Mouse (Mus musculus) liver, embryonic 14.5 days (tissue): ENCODE data around the gene Prdm11. TPM values are rescaled to one million over a fixed set of nuclear protein-coding genes. Genes with fewer than 3 reads are reported as not detected.

Experiments used
- ATAC-seq: fragments of 200-750 bp; cut with Nextera tagmentation; 2 replicates; pipeline ENCODE4 v1.8.0; 2017; ENCODE audit warnings: moderate number of reproducible peaks, mild to moderate bottlenecking, moderate library complexity; ENCODE audit not compliant: insufficient read depth
- DNase-seq, 3 experiments: peaks; one replicate each; pipeline ENCODE4 v3.0.0-alpha.2; 2012 to 2013; ENCODE audit warnings: low read depth in 3 of 3, low spot score in 3 of 3
- H3K27ac ChIP-seq: fragments of 300-500 bp; sonication (generic); 2 replicates; pipeline ENCODE4 v1.5.1; 2014; ENCODE audit warnings: moderate library complexity, mild to moderate bottlenecking, control low read depth, inconsistent platforms
- H3K27me3 ChIP-seq: fragments of 300-500 bp; sonication (generic); 2 replicates; pipeline ENCODE4 v1.6.1; 2014; ENCODE audit warnings: mild to moderate bottlenecking, low read length, moderate library complexity; ENCODE audit not compliant: control insufficient read depth, insufficient read depth
- H3K36me3 ChIP-seq: fragments of 300-500 bp; sonication (generic); replicated peaks from 2 replicates; pipeline ENCODE4 v1.6.1; 2014; ENCODE audit warnings: low read depth; ENCODE audit not compliant: control insufficient read depth, insufficient read depth
- H3K4me1 ChIP-seq, 2 experiments: fragments of 200-500 bp in 1 of 2; fragments of 300-500 bp in 1 of 2; sonication (generic) in 1 of 2; replicated peaks; 2 replicates each; pipeline ENCODE4 v1.6.1; 2012 to 2014; ENCODE audit warnings: antibody characterized with exemption in 1 of 2, inconsistent platforms in 1 of 2, low read length in 1 of 2; ENCODE audit not compliant: control insufficient read depth in 2 of 2, insufficient read depth in 2 of 2
- H3K4me2 ChIP-seq: fragments of 300-500 bp; sonication (generic); 2 replicates; pipeline ENCODE4 v1.6.1; 2014; ENCODE audit warnings: low read depth, mild to moderate bottlenecking, control low read depth, moderate library complexity
- H3K4me3 ChIP-seq, 2 experiments: fragments of 200-500 bp in 1 of 2; fragments of 300-500 bp in 1 of 2; sonication (generic) in 1 of 2; 2 replicates each; pipeline ENCODE4 v1.5.1; 2012 to 2014; ENCODE audit warnings: low read depth in 2 of 2, low read length in 2 of 2, mild to moderate bottlenecking in 2 of 2, control low read depth in 1 of 2, inconsistent platforms in 1 of 2, moderate library complexity in 1 of 2; ENCODE audit not compliant: insufficient read depth in 1 of 2
- H3K9ac ChIP-seq: fragments of 300-500 bp; sonication (generic); replicated peaks from 2 replicates; pipeline ENCODE4 v1.6.1; 2014; ENCODE audit warnings: mild to moderate bottlenecking, control low read depth, moderate library complexity
- H3K9me3 ChIP-seq: fragments of 300-500 bp; sonication (generic); 2 replicates; pipeline ENCODE4 v1.6.1; 2016; ENCODE audit warnings: low read length, mixed read lengths; ENCODE audit not compliant: control insufficient read depth
- CTCF ChIP-seq: IDR thresholded peaks from 2 replicates; pipeline ENCODE4 v1.5.1; 2016; ENCODE audit warnings: antibody characterized with exemption, low read depth, control low read depth
- EP300 ChIP-seq: IDR thresholded peaks from 2 replicates; pipeline ENCODE4 v1.6.1; 2016; ENCODE audit warnings: antibody characterized with exemption, low read depth
- WGBS: fragments of 180-500 bp; shearing (Covaris S2); extraction: QIAGEN DNeasy Blood & Tissue Kit; methylation state at CpG from one replicate; pipeline ENCODE4 v1.1.7; 2014; ENCODE audit not compliant: insufficient replicate concordance; 5-methylcytosine and 5-hydroxymethylcytosine counted together
- polyA plus RNA-seq, 2 experiments: library from polyadenylated mRNA; depleted of rRNA in 1 of 2; stranded (reverse) in 1 of 2; unstranded in 1 of 2; fragments of >200 nt; fragmentation: Nextera tagmentation in 1 of 2; extraction: Ambion mirVana in 1 of 2; gene quantifications; 2 replicates each; pipeline versions ENCODE4 v1.2.1 to v1.2.3; 2012 to 2014

Prdm11 gene
- polyA plus RNA-seq, 2 experiments, result 1.8 to 3.7 TPM

DNA sequence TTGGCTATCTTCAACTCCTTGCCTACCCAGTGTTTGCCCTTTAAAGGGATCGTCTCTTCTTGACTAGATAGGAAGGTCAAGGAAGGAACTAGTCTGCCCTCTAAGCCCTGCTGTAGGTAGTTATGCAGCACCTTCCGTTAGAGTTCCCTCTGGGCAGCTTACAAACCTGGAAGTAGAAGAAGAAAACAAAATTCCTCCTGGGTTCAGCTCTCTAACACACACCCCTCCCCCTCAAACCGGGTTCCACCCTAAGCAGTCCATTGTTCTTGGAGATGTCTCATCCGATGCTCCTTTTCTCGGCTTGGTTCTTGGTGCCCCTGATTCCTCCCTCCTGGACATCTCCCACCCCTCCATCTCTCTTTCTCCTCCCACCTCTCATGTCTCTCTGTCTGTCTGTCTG lies 116.3 kb downstream of the Prdm11 start:
- H3K27ac ChIP-seq, result no peak overlapping the region
- H3K4me1 ChIP-seq, result no peaks in the 10 kb centered on the region
- DNase-seq, result no peak
- H3K27me3 ChIP-seq, result no peaks in the 10 kb centered on the region
- TF ChIP-seq CTCF, result no peak
- no peak for TF ChIP-seq EP300
- H3K4me2 ChIP-seq, result no peak overlapping the region
- no peaks in the 10 kb centered on the region for H3K36me3 ChIP-seq
- 57% methylated on average over 5 of the region's 5 CpGs for WGBS
- H3K9me3 ChIP-seq, result no peaks in the 10 kb centered on the region
- H3K4me3 ChIP-seq, result no peak overlapping the region
- H3K9ac ChIP-seq, result no peak overlapping the region
- no peak for ATAC-seq

DNA sequence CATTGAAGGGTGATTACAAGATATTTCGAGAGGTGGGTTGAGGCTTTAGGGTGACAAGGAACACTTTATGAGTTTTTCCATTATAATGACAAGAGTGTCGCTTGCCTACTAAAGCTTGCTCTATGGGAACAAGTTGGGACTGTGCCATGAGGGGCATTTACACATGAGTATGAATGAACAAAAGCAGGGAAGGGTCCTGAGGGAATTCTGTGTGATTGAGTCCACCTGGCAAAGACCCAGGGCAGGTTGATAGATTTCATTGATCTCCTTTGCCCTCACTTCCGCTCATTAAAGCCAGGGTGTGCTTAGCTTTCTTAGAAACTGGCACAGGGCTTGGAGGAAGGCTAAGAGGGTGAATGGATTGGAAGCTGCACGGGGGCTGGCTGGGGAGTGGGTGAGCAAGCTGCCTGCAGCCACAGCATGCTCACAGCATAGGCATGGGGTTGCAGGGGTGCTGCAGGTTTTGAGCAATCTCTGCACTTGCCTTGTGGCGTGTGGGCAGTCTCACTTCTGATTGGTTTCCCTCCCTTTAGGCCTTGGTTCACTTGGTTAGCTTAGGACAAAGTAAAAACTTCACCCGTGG lies 121.2 kb downstream of the Prdm11 start:
- Histone ChIP-seq H3K27ac (no peak overlapping the region), H3K4me3 (no peak overlapping the region), H3K4me2 (no peak overlapping the region), H3K9me3 (no peaks in the 10 kb centered on the region), H3K27me3 (no peaks in the 10 kb centered on the region), H3K9ac (no peak overlapping the region), H3K36me3 (no peaks in the 10 kb centered on the region), H3K4me1 (no peaks in the 10 kb centered on the region)
- ATAC-seq (no peak), DNase-seq (no peak)
- WGBS, result 56% methylated on average over 6 of the region's 6 CpGs
- TF ChIP-seq CTCF, result no peak
- TF ChIP-seq EP300, result no peak

DNA sequence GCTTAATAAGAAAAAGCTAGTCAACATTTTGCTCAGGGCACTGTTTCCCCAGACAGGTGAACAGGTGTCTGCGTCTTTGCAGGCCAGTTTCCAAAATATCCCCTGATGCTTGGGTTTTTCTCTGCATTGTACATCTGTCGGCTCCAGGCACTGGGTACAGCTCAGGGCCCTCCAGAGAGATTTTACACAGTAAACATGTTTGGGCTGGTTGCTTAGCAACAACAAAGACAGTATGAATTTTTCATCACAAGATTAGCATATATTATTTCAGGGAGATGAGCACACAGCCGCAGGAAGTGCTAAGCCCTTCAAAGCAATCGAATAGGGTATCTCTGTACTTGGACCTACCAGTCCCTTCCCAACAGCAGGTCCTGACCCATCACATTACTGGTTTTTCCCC lies 125.3 kb downstream of the Prdm11 start:
- Histone ChIP-seq H3K4me3 (no peak overlapping the region), H3K27me3 (peaks cover 3% of the 10 kb centered on the region), H3K9ac (no peak overlapping the region), H3K9me3 (no peaks in the 10 kb centered on the region), H3K4me1 (no peaks in the 10 kb centered on the region), H3K4me2 (no peak overlapping the region), H3K27ac (no peak overlapping the region), H3K36me3 (no peaks in the 10 kb centered on the region)
- ATAC-seq (no peak), DNase-seq (no peak)
- WGBS, result 70% methylated on average over 4 of the region's 4 CpGs
- TF ChIP-seq CTCF, result no peak
- TF ChIP-seq EP300, result no peak

DNA sequence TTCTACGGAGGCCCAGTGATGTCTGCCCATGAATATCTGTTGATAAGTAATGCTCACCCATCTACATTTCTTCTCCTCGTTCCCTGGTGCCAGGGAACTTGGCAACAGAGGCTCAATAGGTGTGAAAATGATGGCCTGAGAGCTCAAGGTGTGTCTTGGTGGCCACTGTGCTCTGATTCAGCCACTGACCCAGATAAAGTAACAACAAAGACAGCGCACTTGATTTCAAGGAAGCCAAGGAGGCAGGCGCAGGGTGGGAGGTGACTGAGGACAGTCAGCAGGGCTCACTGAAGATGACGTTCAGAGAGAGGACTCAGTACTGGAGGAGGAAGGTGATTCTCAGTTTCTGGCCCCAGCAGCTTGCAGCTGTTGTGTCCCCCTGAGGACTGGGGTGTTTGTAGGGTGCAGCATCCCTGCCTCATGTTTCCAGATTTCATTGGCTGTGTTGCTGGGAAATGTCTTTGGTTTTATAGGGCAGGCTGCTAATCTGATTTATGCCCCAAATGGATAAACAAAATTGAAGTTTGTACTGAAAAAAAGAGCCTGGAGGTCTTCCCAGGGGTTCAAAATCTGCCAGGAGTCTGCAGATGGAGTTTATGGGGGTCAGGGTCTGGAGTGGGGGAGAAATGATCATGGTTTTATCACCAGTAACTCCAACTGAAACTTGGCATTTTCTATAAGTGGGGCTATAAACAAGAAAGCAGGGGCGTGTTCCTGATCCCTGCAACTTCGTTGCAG lies 128.4 kb downstream of the Prdm11 start:
- no peaks in the 10 kb centered on the region for H3K4me1 ChIP-seq
- peaks cover 26% of the 10 kb centered on the region for H3K27me3 ChIP-seq
- no peak overlapping the region for H3K4me3 ChIP-seq
- TF ChIP-seq CTCF (no peak), EP300 (no peak)
- H3K4me2 ChIP-seq, result no peak overlapping the region
- H3K36me3 ChIP-seq, result no peaks in the 10 kb centered on the region
- ATAC-seq, result no peak
- 33% methylated on average over 7 of the region's 7 CpGs for WGBS
- no peaks in the 10 kb centered on the region for H3K9me3 ChIP-seq
- no peak for DNase-seq
- no peak overlapping the region for H3K9ac ChIP-seq
- no peak overlapping the region for H3K27ac ChIP-seq

DNA sequence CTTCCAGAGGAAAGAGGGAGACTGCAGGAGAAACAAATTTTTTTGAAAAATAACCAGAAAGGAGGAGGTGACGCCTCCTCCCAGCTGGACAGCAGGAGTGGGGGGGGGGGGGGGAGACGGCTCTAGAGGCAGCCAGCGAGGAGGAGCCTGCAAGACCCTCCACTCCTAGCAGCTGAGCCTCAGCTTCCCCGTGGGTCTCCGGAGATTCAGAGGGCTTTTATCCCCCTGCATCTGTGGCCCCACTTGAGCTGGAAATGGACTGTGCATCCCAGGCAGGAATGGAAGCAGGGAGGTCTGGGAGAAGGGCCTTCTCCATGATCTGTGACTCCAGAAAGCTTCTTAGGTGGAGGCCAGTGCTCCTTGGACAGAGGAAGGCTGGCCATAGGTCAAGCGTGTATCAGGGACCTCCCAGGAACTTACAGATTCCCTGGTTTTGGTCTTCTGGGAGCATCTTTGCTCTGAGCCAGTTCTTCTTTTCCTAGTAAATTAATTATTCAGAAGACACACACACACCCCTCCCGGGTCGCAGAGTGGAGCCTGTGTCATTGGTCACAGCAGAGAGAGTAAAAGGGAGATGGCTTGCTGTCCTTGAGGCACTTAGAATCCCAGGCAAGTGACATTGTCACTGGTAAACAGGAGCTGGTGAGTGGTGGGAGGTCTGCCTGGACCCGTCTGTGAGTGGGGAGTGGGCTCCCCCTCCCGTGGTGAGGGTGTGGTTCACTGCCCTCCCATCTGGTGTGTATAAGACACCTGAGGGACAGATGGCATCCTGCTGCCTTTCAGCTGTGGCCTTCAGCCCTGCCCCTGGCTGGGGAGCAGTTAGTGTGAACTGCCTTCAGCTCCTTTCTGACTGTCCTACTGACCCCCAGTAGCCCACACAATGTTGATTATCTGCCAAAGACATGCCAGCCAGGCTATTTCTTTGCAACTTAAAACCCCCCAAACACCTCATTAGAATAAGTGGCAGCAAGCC lies 130.0 kb downstream of the Prdm11 start:
- TF ChIP-seq EP300 (no peak), CTCF (no peak)
- no peaks in the 10 kb centered on the region for H3K9me3 ChIP-seq
- H3K36me3 ChIP-seq, result no peaks in the 10 kb centered on the region
- H3K4me3 ChIP-seq, result no peak overlapping the region
- H3K9ac ChIP-seq, result no peak overlapping the region
- no peak for DNase-seq
- ATAC-seq, result no peak
- no peak overlapping the region for H3K4me2 ChIP-seq
- peaks cover 26% of the 10 kb centered on the region for H3K27me3 ChIP-seq
- 15% methylated on average over 9 of the region's 10 CpGs for WGBS
- no peak overlapping the region for H3K27ac ChIP-seq
- H3K4me1 ChIP-seq, result no peaks in the 10 kb centered on the region

Other genes with a start within 250 kb of the Prdm11 start
- 0.07 and 0.13 TPM in 2 replicates for gene Syt13, start 131.1 kb downstream of the Prdm11 start, polyA plus RNA-seq (2012; rRNA removed)
- 0.05 and 0.06 TPM in 2 replicates for gene Syt13, start 131.1 kb downstream of the Prdm11 start, polyA plus RNA-seq (2014; fragmentation: Nextera tagmentation; extraction: Ambion mirVana)
- gene Trp53i11, start 141.4 kb upstream of the Prdm11 start, polyA plus RNA-seq (2012; rRNA removed), result 1.9 and 2.4 TPM in 2 replicates
- gene Trp53i11, start 141.4 kb upstream of the Prdm11 start, polyA plus RNA-seq (2014; fragmentation: Nextera tagmentation; extraction: Ambion mirVana), result 1.9 and 2.9 TPM in 2 replicates